ENCODE assay signal across 19 mouse cellular contexts in genomic region chr3:50613011-50613410, GRCm38 (mm10).
A peak's percentile ranks its signal among the peaks of the same experiment; 100 is the strongest.
DNase-seq lines count a peak whose midpoint lies in the region.
"Had no signal": no experiment of that assay in that cellular context is flagged by ENCODE, and none has a peak within 500 bp of the region (broad histone marks: within the 10 kb centered on the region; RNA-seq: fewer than 3 reads in every experiment).

No protein-coding gene starts in this region.

- DNase-seq in layer of hippocampus, adult 11-12 months (ENCODE audit: low spot score), result peak; percentile 20
- DNase-seq in layer of hippocampus, postnatal 25 days (ENCODE audit: extremely low spot score in 1 of 2, low spot score in 1 of 2), result no peak
- DNase-seq in left cerebral cortex, adult 9 months (ENCODE audit: low spot score in 2 of 2), result peak; percentile 11 to 26
- DNase-seq in left cerebral cortex, adult 8-10 months (ENCODE audit: low spot score in 2 of 2), result no peak
- peak; percentile 12 to 23 for DNase-seq in right cerebral cortex, postnatal 36 days (ENCODE audit: low spot score in 2 of 2)
- no peak for DNase-seq in right cerebral cortex, postnatal 25 days
- DNase-seq in embryonic facial prominence, embryonic 10.5 days (ENCODE audit: low spot score), result no peak
- DNase-seq: adrenal gland, adult 2 months; adrenal gland, postnatal 25 days; cerebellum, adult 8-10 months; cerebellum, postnatal 25 days; gastrocnemius, postnatal 10 days; heart, adult 18-20 months; heart, postnatal 10 days; heart, postnatal 4 days had no signal

- H3K4me3 ChIP-seq in embryonic facial prominence, embryonic 10.5 days, result no peak overlapping the region
- H3K4me3 ChIP-seq: embryonic facial prominence, embryonic 13.5 days; forebrain, embryonic 12.5 days; heart, embryonic 10.5 days; hindbrain, embryonic 12.5 days had no signal

- 0 out of 2 replicates have a peak, but pooled peaks cover under 1% of the 10 kb centered on the region for H3K4me1 ChIP-seq in embryonic facial prominence, embryonic 10.5 days
- H3K4me1 ChIP-seq: embryonic facial prominence, embryonic 13.5 days; heart, embryonic 10.5 days had no signal

- H3K27ac ChIP-seq in embryonic facial prominence, embryonic 10.5 days (replicated peaks), result no peak overlapping the region
- H3K27ac ChIP-seq: embryonic facial prominence, embryonic 13.5 days; forebrain, embryonic 12.5 days; heart, embryonic 10.5 days; hindbrain, embryonic 12.5 days had no signal

- WGBS in embryonic facial prominence, embryonic 10.5 days, result 84% methylated on average over 2 of the region's 2 CpGs

- H3K27me3 ChIP-seq in embryonic facial prominence, embryonic 10.5 days (replicated peaks; ENCODE audit: low read depth, poor library complexity, severe bottlenecking), result no peaks in the 10 kb centered on the region
- H3K27me3 ChIP-seq: embryonic facial prominence, embryonic 13.5 days; forebrain, embryonic 12.5 days; hindbrain, embryonic 12.5 days had no signal

- H3K36me3 ChIP-seq in embryonic facial prominence, embryonic 10.5 days (replicated peaks), result no peaks in the 10 kb centered on the region
- H3K36me3 ChIP-seq: embryonic facial prominence, embryonic 13.5 days; forebrain, embryonic 12.5 days; heart, embryonic 10.5 days; hindbrain, embryonic 12.5 days had no signal

- no peaks in the 10 kb centered on the region for H3K9me3 ChIP-seq in embryonic facial prominence, embryonic 10.5 days
- H3K9me3 ChIP-seq: embryonic facial prominence, embryonic 13.5 days; forebrain, embryonic 12.5 days; heart, embryonic 10.5 days; hindbrain, embryonic 12.5 days had no signal

Comparison
In these comparisons a context has a peak if more than half of its experiments do, and no peak if none do; other contexts are left out.
1. DNase-seq: peak in layer of hippocampus, adult 11-12 months (single experiment), left cerebral cortex, adult 9 months (2 of 2) and right cerebral cortex, postnatal 36 days (2 of 2); none in layer of hippocampus, postnatal 25 days (0 of 2), left cerebral cortex, adult 8-10 months (0 of 2), right cerebral cortex, postnatal 25 days (single experiment) and embryonic facial prominence, embryonic 10.5 days (single experiment).